Mouse (Mus musculus): ENCODE measurements at regions not wholly inside any gene's neighbourhood (a gene's known extent, or its start where the extent isn't known, plus 50 kb on each side); places are given as distances from the start of the nearest gene placed in this dataset.
"Not testable (repeated sequence)": the region's sequence is repeated elsewhere in the genome, so short reads cannot be mapped to it uniquely, and the experiment has no call there.

DNA sequence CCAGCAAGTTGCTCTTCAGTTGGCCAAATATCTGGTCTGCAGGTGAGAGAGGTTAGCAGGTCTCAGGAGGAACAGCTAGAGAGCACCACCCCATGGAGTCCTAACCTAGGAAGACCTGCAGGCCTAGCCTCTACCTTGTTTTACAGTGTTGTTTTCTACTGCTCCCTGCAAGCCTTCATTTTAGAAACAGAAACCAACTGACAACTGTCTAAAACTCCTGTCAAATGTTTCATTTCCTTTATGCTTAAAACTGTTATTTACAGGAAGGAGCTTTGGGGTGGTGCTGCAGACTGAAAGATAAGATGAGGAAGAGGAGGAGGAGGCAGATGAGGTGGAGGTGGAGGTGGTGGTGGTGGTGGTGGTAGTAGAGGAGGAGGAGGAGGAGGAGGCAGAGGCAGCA lies 96.6 kb upstream of the Selenop start:
- no peak for DNase-seq

DNA sequence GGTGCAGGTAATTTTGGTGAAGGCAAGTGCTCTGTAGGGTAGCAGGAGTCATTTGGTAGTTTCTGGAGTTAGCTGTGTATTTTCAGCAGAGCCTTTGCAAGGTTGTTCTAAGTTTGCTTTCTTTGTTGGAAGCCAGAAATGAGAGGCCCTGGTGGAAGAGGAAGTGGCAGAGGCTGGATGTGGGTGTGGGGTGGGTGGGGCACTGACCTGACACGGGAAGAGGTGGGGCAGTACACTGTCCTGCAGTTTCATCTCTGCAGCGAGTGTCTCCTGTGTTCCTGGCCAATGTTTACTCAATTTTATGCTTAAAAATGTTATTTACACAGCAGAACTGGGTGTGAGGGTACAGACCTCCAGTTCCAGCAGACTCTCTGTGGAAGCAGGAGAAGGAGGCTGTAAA lies 94.3 kb upstream of the Selenop start:
- intact Hi-C loops (cut with DNase I), result no loop called here
- DNase-seq, result no peak

More for the DNA sequence above, 96.6 kb upstream of the Selenop start:
- intact Hi-C loops (cut with DNase I), result no loop called here

DNA sequence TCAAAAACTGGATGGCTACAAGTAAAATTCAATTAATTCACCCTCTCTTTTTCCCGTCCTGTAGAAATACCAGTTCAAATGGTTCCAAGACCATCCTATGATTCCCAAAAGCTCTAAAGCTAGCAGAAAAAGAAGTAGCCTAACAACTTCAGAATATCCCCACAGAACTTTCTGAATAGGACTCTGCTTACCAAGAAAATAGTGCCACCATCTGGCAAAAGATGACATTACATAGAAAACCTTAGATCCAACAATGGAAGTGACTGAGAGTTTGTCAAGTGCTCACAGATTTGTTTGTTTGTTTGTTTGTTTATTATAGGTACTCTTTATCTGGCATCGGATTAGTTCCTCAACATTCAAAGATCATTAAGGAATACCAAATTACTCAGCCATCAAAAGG lies 93.5 kb upstream of the Selenop start:
- intact Hi-C loops (cut with DNase I), result no loop called here
- DNase-seq, result no peak

- peak in 1 of 2 experiments; percentile 5 for DNase-seq
- intact Hi-C loops (cut with DNase I), result loop anchor here (5.0 kb wide), 1 partner anchor 705 kb away; no protein-coding TSS in a partner anchor
Measured at GRCm38 (mm10) chr15:3201912-3202653, 66.3 kb upstream of the Selenop start.

GRCm38 (mm10) chr15:3205522-3205921 lies 62.8 kb upstream of the Selenop start:
- DNase-seq, result no peak
- intact Hi-C loops (cut with DNase I), result no loop called here

GRCm38 (mm10) chr15:3206076-3206475 lies 62.3 kb upstream of the Selenop start:
- intact Hi-C loops (cut with DNase I); DNase-seq: not testable (repeated sequence)

DNA sequence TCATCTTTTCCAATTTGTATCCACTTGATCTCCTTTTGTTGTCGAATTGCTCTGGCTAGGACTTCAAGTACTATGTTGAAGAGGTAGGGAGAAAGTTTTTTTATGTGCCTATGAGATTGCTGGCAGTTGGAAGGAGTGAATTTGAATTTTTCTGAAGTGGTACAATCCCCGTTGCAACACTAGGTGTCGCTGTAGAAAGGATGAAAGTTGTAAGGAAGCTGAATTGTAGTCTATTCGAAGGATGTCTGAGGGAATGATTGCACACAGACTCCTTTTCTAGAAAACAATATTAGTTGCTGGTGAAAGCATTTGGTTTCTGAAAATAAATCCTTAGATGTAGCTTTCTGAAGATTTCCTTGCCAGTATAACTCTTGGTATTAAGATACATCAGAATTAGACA lies 54.6 kb upstream of the Selenop start:
- intact Hi-C loops (cut with DNase I), result no loop called here
- peak in 1 of 2 experiments; percentile 20 for DNase-seq

- intact Hi-C loops (cut with DNase I), result no loop called here
- no peak for DNase-seq
Measured at GRCm38 (mm10) chr15:3215201-3215600, 53.1 kb upstream of the Selenop start.

All from gastrocnemius, postnatal 36 days (tissue).